Mouse (Mus musculus) large intestine, adult 2 months (tissue): ENCODE results near the gene Foxi1. TPM values are rescaled to one million over a fixed set of nuclear protein-coding genes. Genes with fewer than 3 reads are reported as not detected.
"Not testable (repeated sequence)": the region's sequence is repeated elsewhere in the genome, so short reads cannot be mapped to it uniquely, and the experiment has no call there.

ENCODE experiments used
- DNase-seq: peaks from one replicate; pipeline ENCODE4 v3.0.0-alpha.2; 2012; ENCODE audit warnings: low read depth, low spot score
- WGBS: fragments of 180-500 bp; shearing (Covaris S2); methylation state at CpG from one replicate; pipeline ENCODE4 v1.1.7; 2018; 5-methylcytosine and 5-hydroxymethylcytosine counted together
- polyA plus RNA-seq: library from polyadenylated mRNA; depleted of rRNA; stranded (reverse); fragments of >200 nt; gene quantifications from 2 replicates; pipeline ENCODE4 v1.2.3, GENCODE M21; 2012; rRNA removed

Gene Foxi1
- not detected in 2 replicates for polyA plus RNA-seq

DNA sequence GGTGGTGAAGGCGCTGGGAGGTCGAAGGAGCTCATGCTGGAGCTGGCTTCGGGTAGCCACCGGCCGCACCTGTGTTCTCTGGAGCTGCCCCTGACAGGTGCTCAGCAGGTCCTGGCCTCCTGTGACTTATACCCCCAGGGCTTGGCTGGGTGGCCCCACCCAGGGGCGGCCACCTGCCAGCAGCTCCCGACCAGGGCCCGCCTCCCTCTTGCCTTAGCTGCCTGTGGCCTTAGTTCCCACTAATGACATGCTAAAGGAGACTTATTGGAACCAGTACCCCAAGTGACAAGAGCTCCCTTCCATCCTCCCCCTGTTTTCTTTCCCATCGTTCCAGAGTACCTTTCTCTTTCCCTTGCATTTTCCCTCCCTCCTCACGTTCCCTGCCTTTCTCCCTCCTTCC is at the start of gene Foxi1:
Foxi1 (minus strand) TSS at position 101 of the 400 bp plus-strand sequence.
- DNase-seq = no peak
- WGBS = 53% methylated on average over 10 of the region's 10 CpGs

DNA sequence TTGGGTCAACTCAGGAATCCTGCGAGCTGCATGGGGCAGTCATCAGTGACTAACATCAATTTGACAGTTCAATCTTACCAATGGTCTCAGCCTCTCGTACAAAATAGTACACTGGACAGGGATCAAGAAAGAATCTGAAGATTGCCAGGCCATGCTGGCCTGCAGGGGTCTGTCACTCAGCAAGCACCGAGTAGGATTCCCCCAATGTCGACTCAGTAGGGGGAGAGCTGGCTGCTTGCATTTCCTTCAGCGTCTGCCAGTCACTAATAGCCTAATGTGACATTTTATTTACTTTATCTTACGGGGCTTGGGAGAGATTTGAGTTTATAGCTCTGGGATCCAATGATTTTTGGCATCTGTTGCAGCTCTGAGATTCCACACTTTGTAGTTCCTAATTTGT is 35.1 kb upstream of the Foxi1 start:
- DNase-seq = no peak
- 36% methylated on average over 6 of the region's 6 CpGs for WGBS

DNA sequence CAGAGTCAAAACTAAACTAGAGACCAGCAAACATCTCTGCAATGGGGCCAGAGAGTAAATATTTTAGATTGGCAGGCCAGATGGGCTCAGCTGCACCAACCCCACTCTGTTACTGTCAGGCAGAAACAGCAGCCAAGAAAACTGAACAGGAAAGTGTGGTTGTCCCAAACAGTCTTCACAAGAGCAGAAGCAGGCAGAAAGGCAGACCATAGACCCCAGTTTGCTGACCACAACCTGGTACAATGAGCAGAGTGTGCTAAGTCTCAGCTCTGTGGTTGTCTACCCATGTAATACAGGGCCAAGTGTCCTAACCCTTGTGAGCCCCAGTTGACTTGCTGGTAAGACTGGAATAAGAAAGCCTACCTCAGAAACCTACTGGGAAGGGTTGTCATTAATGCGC is 32.4 kb upstream of the Foxi1 start:
- WGBS = 94% methylated on average over 1 of the region's 1 CpGs
- DNase-seq = no peak

DNA sequence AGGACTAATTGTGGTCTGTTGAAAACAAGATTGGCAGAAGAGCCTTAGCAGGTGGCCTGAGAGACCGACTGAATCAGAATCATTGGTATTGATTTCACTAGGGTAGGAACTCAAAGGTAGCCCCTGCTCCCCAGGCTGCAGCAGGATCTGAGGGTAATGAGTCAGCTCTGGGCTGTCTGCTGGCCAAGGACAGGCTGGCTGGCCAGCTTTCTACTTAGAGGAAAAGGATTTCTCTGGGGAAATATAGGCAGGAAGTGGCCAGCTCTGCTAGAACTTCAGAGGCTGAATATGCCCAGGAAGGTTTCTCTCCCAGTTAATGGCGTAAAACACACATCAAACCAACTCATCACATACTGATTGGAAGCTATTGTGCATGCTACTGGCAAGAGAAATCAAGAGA is 31.8 kb upstream of the Foxi1 start:
- 73% methylated on average over 2 of the region's 2 CpGs for WGBS

DNA sequence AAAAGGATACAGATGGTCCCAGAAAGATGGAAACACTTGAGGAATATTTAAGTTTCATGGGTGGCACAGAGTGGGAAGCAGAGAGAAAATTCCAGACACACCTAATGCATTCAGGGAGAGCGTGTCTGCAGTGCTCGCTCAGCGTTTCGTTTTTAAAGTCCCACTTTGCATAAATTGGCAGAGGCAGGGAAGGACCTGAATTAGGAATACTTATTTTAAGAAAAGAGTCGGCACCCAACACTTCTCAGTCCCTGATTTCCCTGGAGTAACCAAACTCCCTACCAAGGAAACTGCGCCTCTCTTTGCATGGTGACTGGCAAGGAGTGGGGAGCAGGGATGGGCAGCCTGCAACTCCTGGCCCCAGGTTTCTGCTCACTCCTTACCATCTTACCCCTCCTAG is 29.0 kb upstream of the Foxi1 start:
- 86% methylated on average over 6 of the region's 6 CpGs for WGBS
- DNase-seq = no peak

More for the DNA sequence above, 31.8 kb upstream of the Foxi1 start:
- DNase-seq = no peak

DNA sequence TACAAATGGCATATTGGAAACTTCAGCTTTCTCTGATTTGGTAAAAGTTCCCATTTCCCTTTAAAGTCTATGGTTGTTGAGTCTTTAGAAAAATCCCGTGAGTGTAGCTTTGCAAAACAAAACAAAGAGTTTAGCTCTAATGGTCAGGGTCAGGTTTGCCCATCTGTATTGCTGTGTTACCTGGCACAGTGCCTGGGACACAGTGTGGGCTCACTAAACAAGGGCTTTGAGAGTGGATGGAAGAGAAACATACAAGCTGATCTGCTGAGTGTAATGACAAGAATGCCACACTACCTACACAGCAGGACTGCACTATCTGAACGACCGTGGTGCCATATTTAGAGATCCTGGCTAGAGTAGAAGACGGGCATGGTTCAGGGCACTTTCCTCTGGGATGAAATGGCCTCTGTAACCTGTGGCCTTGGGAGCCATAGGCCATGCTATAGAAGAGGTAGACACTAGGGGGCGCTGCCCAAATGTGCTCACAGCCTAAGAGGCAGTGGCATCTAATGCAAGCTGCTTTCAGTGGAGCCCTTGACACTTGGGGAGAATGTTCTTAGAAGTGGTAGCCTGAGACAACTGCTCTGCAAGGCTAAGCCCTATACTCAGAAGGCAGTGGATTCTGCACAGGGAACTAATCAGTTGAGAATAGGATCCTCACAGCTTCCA is 28.3 kb upstream of the Foxi1 start:
- 52% methylated on average over 5 of the region's 5 CpGs for WGBS
- no peak for DNase-seq

DNA sequence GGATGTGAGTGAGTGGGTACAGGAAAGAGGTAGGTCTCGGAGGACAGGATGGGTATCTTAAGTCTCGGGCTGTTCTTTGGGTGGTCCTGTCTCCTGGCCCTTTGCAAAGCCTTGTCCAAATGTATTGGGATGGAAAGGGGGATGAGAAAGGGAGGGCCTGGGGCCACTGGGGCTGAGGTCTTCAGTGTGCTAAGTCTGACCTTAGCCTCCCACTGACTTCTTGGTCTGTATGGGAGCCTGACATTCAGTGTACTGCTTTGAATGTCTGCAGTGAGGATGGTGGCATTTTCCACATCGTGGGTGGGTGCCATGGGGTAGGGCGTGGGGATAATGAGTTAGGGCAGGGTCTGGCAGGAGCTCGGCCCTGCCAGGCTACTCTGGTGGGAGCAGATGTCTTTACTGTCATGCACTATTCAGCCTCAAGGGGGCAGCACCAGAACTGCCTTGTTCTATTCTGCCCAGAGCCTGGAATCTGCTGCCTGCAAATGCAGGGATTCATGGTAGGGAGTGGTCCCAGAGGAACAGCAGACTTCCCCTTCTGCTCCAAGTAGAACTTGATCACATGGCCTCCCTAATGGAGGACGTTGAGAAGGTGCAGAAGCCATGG is 21.0 kb upstream of the Foxi1 start:
- WGBS = 40% methylated on average over 6 of the region's 6 CpGs
- DNase-seq = no peak

DNA sequence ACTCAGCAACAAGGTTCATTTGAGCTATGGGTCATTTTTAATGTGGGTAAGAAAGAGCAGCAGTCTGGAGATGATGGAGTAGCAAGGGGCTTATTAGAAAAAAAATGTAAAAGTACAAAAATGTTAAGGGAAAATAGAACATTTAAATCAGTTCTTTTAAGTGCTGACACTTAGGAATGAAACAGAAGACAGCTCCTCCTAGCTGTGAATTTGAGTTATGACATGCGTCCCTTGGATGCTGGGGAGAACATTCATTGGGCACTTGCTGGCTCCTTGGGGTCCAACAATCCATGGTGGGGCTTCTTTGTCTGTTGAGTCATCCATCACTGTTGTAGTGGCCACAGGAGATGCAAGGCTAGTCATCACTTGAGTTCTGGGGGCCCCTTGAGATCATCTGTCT is 19.3 kb upstream of the Foxi1 start:
- 50% methylated on average over 1 of the region's 1 CpGs for WGBS
- DNase-seq = no peak

DNA sequence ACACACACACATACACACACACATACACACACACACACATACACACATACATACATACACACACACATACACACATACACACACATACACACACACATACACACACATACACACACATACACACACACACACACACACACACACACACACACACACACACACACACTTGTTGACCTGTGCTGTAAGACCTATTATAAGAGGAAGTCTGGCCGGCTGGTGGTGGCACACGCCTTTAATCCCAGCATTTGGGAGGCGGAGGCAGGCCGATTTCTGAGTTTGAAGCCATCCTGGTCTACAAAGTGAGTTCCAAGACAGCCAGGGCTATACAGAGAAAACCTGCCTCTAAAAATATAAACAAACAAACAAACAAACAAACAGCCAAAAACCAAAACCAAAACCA is 12.7 kb upstream of the Foxi1 start:
- WGBS = 86% methylated on average over 4 of the region's 4 CpGs
- not testable (repeated sequence) for DNase-seq

DNA sequence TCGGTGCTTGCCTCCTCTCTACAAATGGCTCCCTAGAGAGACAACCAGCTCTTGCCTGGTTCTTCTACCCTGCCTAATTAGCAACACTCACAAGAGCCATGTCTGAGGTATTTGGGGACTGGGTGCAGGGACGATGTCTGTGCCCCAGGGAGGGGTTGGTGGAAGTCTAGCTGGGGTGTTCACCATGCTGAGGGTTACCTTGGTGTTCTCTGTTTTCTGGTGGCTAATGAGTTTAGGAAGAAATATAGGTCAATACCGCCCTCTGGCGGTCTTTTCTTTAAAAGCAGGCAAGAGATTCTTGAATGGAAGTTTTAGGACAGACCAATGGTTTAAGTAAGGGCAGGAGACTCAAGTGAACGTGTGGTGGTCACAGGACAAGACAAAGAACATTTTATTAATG is 5.0 kb upstream of the Foxi1 start:
- no peak for DNase-seq
- WGBS = 16% methylated on average over 5 of the region's 5 CpGs

DNA sequence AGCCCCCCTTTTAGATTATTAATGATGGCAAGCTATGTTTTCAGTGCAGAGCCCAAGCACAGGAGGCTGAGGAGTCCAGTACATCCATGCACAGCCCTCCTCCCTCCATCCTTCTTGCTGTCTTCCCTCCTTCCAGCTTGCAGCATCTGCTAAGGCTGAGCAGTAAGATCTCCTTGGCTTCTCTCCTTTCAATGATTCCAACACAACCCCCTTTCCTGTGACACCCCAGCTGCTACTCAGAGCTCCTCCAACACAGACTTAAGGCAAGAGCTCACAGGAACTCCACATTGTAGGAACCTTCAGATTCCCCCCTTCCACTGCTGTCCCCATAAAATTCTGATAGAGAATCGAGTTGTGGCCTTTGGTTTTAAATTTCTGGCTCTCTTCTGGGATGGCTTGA is 5.1 kb downstream of the Foxi1 start:
- WGBS = 23% methylated on average over 1 of the region's 1 CpGs

DNA sequence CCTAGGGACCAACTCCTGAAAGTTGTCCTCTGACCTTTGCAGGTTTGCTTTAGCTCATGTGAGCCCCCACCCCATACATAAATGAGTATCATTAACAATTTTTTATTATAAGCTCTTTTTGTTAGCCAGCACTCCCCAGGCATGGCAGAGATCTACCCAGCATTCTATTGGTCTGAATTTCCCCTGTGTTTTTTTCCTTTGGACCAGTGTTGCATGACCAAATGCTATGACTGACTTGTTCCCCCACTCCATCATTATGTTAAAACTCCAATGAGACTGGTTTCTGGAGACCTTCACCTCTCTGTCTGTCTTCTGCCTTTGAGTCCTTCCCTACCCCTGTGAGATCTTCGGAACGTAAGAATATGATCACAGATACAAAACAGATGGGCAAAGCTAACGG is 12.7 kb downstream of the Foxi1 start:
- WGBS = 88% methylated on average over 3 of the region's 3 CpGs
- DNase-seq = no peak

More for the DNA sequence above, 5.1 kb downstream of the Foxi1 start:
- no peak for DNase-seq

DNA sequence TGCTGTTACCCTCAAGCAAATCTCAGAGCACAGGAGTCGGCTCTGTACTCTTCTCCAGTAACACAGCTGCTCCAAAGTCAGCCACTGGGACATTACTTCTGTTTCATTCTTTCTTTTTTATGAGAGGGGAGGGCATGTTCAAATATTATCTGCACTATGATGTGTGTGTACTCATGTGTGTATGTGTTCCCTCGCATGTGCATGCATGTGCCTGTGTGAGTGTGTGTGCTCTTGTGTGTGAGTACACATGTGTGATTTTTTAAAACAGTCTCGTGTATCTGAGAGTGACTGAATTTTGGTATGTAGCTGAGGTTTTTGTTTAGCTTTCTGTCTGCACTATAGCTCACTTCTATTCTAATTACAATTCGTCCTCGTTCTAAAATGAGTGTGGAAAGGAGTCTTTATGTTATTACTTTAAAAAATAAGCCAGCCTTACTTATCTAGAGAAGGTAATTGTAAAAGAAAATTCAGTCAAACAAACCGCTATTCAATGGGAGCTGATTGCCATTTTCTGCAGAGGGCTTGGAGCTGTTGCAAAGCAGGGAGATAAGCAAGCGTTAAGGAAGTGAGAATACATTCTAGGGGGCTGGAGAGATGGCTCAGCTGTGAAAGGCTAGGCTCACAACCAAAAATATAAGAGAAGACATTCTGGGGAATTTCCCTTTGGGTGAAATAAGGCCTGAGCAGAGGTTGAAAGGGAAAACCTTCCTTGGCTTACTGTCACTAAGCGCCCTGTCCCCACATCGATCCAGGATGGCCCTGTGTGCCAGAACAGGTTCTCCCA is 13.5 kb downstream of the Foxi1 start:
- WGBS = 47% methylated on average over 9 of the region's 9 CpGs
- no peak for DNase-seq

DNA sequence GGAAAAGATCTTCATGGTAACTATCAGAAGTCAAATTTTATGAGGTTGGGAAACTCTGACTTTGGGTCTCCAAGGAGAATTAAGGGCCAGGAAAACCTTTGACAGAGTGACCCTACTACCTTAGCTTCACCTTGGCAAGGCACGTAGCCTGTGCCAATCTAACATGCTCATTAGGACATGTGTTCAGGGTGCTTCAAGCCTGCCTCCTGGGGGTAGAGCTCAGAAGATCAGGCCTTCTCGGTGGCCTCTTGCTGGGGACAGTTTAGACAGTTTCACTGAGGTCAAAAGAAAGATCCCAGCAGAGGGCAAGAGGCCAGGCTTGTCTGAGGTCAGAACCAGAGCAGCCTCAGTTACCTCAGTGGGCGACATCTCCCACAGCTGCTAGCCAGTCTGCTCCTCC is 14.2 kb downstream of the Foxi1 start:
- WGBS = 38% methylated on average over 3 of the region's 3 CpGs
- DNase-seq = no peak

DNA sequence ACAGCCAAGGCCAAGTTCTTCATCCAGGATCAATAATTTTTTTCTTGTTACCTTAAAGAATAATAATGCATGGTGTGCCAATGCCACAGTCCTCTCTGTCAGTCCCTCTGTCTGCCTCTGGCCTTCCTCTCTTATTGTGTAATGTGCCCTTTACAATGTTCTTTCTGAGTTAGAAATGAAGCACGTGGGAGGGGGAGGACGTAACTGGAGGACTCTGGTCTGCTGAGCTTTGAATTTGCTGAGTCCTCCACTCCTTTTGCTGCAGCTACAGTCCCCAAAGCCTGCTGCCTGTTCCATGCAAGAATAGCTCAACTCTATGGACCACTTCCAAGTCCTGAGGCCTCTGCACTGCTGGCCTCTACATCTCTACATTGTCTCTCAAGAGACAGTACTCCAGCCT is 23.6 kb downstream of the Foxi1 start:
- DNase-seq = no peak
- WGBS = 67% methylated on average over 2 of the region's 2 CpGs

DNA sequence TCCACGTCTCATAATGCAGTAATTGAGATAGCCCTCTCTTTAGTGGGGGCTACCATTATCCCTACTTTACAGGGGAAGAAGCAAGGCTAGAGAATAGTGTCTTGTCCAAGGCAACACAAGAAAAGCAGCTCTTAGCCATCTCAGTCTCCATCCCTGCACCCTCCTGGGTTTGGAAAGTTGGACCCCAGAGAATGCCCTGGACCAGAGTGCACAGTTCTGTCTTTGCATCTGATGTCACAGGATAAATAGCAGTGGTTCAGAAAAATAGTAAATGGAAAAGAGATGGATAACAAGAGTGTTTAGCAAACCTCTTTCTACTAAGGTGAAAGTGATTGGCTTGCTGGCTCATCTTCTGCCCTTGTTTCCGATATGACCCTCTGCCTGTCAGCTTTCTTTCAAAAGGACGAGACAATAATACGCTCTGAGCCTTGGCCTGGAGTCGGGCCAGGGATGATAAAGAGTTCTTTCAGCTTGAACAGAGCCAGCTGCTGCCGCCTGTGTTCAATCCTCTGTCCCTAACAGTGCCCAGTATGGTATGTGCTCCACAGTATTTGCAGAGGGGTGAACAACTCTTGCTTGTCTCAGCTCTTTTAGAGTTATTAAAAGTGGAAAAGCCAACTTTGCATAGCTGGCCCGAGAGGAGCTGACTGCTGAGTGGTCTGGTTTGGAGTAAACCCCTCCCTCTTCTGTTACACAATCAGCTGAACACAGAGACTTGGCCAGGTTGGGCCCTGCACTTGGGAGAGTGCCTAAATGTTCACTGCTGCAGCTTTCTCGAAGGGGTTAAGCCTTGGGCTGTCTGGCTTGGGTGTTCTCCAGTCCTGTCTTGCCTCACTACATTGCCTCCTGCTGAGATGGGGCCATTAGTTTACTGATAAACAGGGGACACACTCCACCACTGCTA is 26.4 kb downstream of the Foxi1 start:
- no peak for DNase-seq
- 36% methylated on average over 8 of the region's 8 CpGs for WGBS

DNA sequence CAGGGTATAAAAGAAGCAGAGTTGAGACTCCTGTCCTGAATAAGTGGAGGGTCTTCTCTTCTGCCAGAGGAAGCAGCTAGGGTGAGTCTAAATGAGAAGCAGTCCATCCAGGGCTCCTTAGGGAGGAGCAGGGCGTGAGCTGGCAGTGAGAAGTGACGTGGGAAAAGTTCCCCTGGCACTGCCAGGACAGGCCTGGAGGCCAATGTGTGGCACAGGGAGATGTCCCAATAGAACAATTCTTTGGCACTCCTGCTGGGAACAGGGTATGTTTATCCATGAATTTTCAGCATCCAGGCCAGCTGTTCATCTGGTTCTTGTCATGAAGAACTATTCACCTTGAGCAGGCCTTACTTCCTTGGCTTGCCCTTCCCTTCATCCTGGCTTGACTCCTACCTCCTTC is 29.1 kb downstream of the Foxi1 start:
- 64% methylated on average over 2 of the region's 2 CpGs for WGBS
- DNase-seq = no peak

DNA sequence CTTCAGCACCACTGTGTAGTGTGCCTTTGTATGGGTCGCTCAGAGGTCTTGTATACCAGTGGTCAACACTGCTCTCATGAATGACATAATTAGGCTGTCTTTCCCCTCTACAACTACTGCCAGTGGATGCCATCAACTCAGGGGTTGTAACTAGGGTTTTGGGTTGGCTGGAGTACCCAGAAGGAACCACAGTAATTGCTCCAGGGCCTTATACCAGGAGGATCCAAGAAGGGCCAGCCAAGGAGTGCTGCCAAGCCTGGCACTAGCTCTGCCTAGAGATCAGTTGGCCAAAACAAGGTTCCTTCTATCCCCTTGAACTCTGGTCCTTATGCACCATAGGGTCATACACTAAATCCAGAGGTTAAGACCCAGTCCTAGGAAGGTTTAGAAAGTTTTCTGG is 31.5 kb downstream of the Foxi1 start:
- DNase-seq = no peak
- WGBS = 76% methylated on average over 1 of the region's 1 CpGs

DNA sequence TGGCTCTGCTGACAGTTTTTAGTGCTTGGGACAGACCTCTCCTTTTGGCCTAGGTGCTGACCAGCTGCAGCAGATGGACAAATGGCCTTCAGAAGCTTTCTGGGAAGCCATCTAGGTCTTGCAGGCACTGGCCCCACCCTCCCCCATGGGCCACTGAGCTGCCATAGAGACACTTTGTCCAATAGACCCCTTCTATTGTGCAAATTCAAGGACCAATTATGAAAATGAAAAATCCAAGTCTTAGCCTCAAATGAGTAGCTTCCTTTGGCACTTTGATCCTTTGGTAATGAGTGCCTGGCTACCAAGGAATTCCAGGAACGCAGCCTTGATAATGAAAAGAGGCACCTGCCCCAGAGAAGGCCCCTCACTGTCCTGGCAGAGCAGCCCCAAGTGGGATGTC is 36.7 kb downstream of the Foxi1 start:
- WGBS = 90% methylated on average over 1 of the region's 1 CpGs
- DNase-seq = no peak

DNA sequence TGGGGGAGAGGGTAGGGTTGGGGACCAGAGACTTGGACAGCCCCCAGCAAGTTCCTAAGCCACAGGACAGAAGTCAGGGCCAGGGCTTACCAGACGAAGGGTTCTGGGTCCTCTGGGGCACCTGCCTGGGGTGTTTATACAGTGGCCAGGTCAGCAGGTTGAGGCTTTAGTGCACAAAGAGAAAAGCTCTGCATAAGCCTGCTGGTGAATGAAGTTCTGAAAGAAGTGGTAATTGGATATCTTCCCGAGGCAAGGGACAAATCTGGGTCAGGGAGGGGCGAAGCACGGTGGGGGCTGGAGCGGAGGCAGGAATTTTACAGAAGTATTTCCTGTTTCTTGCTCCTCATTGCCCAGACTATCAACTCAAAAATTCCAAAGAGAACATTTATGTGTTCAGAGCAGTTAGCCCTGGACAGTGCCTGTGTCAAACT is 38.4 kb downstream of the Foxi1 start:
- DNase-seq = no peak
- 32% methylated on average over 5 of the region's 5 CpGs for WGBS
